Mouse (Mus musculus): ENCODE measurements around the gene Ttc7b.

Gene Ttc7b

DNA sequence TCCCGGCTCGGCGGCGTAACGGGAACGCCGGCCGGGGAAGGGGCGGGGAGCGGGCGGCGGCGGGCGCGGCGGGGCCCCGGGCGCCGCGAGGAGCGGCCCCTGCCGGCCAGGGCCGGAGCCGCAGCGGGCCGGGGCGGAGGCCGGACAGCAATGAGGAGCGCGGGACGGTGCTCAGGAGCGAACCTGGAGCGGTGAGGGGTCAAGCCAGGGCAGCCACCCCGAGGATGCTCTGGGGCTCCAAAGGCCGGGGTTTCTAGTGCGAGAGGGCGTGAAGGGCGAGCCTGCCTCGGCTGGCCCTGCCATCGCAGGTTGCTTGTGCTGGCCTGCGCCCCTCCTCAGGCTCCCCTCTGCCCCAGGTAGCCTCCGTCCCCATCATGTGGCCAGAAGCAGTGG is at the start of gene Ttc7b:
Ttc7b (minus strand) TSS at position 33 of the 393 bp plus-strand sequence.
- DNase-seq (ENCODE audit: low read depth): peak; percentile 70

DNA sequence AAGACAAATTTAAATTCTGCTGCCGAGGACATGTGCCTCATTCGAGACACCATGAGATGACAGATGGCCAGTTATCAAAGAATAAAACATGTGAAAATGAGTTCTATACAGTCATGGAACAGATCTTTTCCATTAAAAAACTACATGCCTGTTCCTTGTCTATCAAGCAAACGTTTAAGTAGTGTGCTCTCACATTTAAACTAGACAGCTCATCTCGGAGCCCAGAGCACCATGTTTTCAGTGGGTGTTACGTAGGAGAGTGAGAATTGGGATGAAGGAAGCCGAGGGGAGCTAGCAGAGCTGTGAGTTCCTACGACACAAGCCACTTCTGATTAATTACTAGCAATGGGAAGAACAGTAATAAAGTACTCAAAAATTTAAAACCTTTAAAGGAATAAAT is 48.2 kb upstream of the Ttc7b start:
- DNase-seq (ENCODE audit: low read depth): no peak

DNA sequence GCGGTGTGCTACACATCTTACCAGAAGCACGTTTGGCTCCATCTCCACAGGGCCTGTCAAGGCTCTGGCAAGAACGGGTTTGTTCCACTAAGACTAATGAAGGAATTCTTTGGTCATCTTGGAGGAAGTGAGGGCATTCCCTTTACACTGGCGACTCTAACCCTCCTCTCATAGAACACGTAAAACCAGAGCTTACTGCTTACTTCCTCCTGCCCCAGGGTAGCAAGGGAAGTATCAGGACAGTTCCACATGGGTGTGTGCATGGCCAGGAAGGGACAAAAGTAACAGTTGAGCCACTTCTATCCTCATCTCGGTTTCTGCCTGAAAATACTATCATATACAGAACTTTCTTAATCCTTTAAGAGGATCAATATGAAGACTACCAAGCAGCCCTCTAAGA is 47.5 kb upstream of the Ttc7b start:
- no peak for DNase-seq (ENCODE audit: low read depth)

DNA sequence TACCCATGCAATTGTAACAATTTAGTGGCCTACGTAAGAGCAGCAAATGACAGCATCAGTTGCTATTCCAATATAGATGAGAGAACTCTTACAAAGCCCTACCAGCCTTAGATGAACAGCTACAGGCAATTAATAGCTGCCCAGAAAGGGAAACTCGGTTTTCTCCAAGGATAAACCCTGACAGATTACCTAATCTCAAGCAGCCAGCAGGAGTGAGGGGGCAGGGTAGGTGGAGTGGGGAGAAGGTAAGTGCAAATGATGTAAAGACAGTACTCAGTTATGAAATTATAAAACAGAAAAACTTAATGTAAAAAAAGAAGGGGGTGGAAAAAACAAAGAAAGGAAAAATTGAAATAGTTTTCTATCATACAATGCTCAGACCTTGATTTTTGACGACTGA is 47.0 kb upstream of the Ttc7b start:
- DNase-seq (ENCODE audit: low read depth): no peak

DNA sequence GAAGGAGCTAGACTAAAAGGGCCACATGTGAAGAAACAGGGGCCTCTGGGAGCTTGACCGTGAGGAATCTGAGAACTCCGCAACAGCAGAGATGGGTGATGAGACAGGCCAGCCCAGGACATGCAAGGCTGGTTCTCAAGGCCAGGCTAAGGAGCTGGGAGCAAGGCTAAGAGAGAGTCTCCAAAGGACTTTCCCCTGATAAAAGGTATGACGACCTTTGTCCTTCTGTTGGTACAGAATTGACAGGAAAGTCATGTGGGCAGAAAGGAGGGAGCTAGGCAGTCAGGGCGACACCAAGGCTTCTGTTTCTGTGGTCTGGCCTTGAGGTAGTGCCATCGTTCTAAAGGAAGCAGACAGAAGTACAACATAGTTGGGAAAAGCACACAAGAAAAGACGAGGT is 33.0 kb upstream of the Ttc7b start:
- DNase-seq (ENCODE audit: low read depth): no peak

DNA sequence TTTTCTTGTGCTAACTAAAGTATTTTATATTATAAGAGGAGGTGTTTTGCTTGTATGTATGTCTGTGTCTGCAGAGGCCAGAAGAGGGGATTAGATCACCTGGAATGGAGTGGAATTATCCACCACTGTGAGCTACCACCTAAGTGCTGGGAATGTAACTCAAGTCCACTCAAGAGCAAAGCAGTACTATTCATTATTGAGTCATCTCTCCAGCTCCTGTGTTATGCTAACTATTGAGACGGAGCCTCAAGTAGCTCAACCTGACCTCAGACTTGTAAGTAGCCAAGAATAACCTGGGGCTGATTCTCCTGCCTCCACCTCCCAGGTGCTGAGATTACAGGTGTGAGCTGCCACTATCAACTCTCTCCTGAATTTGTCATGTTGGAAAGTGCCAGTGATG is 31.3 kb upstream of the Ttc7b start:
- no peak for DNase-seq (ENCODE audit: low read depth)

DNA sequence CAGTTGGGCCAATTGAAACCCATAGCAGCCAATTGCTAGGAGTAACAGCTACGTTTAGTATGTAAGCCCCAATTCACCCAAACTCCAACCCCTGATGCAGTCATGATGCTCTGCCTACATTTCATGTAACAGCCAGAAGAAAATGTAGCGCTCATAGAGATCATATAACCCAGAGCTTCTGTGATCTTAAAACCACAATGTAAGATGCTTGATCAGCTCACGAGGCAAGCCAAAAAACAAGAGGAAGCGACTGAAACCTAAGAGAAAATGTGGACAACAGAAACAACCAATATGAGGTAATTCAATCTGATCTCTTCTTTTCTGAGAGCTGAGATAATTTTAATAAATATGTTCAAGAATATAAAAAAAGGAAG is 23.6 kb upstream of the Ttc7b start:
- DNase-seq (ENCODE audit: low read depth): peak; percentile 75

DNA sequence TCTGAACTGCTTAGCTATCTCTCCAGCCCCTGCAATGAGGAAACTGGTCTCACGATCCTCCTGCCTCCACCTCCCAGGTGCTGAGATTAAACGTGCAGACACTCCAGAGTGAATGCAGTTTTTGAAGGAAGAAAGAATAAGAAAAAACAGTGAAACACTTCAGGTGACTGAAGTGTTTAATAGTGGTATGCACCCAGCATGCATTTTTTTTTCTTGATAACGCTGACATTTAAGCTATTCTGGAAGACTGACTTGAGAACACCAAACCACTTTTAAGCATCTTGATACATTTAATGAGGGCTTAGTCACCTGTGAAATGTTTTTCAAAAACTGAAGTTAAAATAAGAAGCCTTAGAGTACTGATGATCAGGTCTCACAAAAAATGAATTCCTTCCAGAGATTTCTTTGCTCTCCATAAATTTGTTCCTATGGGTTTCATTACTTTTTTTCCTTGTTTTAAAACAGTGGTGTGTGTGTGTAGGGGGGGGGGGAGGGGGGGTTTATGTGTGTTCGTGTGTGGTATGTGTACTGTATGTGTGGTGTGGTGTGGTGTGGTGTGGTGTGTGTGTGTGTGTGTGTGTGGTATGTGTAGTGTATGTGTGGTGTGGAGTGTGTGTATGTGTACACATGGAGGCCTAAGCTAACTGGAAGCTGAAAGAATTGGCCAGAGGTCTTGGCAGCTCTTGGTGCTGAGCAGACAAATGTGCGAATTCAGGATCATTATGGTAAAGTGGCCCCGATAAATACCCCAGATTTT is 23.0 kb upstream of the Ttc7b start:
- DNase-seq (ENCODE audit: low read depth): no peak

DNA sequence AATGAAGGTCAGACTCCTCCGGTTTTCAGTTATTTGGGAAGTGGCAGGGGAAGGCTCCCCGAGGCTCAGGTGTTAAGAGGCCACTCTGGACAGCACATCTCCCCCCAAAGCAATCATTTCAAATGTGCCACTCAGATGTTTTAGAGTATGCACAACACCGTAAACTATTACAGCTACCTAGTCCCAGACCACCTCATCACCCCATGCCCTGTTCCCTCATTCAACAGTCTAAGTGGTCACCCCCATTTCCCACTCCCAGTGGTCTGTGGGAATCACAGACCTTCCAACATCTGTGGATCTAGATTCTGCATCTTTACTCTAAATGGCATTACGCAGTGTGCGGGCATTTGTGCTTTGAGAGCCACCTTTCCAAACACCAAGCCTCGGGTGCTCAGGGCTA is 21.9 kb upstream of the Ttc7b start:
- DNase-seq (ENCODE audit: low read depth): no peak

DNA sequence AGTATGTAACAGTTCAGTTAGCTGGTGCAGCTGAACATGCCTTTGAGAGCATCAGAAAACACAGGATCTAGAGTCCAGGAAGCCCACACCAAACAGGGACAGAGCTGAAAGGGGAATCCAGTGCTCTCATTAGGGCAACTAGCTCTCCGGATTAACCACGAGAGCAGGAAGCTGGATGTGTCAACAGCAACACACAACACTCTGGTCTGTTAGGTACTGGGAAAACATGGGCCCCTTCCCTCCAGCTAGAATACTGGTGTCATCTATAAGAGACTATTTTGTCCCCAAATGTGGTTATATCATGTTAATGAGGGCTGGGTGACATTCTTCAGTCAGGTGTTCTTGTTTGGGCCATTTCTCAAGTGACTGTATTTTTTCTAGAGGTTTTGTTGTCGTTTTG is 21.4 kb upstream of the Ttc7b start:
- no peak for DNase-seq (ENCODE audit: low read depth)

DNA sequence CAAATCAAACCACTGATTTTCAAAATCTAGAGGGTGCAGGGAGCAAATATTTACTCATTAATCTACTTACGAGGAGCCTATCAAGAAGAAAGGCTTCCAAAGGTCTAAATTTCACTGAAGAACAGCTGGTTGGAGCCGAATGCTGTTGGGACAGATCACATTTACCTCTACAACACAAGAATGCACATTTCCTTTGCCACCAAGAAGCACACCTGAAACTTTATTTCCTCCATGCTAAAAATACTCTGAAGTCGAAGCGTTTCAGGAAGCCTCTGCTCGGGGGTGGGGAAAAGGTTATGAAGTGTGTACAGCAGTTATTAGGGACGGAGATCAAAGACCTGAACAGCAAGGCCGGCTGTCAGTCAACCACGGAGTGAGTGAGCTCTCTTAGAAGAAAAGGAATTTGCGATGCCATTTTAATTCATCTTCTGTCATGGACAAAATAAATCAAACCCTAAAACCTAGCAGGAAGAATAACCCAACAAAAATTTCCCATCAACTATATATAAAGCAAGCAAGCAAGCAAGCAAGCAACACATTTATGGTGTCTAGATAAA is 18.6 kb upstream of the Ttc7b start:
- peak; percentile 36 for DNase-seq (ENCODE audit: low read depth)

DNA sequence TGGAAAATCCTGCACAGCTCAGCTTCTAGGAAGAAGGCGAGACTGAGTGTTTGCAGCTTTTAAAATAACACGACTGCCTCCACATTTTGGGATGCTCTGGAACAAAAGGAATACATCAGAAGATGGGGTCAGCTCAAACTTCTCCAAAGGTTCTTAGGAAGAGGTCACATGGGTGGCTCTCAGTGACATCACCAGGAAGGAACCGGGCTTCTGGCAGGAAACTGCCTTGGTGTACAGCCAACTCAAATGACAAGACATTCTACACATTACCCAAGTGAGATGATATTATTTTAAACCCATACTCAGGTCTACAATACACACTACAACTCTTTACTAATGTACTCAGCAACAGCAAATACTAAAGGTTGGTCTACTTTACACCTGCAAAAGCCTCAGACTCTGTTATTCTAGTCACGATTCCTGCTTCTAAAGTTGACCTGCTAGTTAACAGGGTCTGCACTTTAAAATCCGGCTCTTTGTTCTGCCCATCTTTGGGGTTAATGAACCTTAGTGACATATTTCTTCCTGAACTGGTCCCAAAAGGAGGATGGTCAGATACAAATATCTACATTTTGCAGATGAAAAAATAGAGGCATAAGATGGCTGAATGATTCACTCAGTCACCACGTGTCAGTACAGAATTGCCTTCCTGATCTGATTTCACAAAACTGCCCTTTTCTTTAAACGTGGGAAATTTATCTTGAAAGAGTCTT is 18.0 kb upstream of the Ttc7b start:
- no peak for DNase-seq (ENCODE audit: low read depth)

DNA sequence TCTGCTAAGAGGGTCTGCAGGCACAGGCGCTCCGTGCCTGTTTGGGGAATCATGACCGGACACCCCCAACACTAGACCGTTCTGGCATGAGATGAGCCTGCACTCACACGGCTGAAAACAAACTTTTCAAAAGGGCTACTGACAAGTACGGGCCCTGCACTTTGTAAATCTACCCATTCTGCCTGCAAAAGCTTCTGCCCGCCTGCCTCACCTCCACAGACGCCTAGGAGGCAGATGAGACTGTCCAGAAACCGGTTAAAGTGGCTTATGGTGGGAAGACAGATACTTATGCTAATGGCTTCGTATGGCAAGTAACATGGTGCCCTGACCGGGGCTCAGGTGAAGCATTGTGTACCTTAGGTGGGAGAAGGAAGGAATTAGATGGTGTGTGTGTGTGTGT is 16.5 kb upstream of the Ttc7b start:
- DNase-seq (ENCODE audit: low read depth): no peak

DNA sequence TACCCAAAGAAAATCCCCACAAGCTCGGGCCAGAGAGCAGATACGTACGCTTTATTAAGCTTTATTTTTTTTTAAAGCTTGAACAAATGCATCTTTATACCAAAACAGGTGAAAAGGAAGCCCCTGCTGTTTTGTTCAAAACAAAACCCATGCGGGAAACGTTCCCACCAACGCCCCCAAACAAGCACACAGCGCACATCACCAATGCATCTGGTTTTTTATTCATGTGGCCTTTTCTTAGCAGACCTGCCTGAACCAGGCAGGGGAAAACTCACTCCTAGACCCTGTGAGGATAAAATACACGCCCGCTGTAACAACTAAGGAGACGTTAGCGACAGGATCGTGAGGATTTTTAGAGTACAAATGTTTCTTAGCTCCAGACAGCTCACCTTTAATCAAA is 14.4 kb upstream of the Ttc7b start:
- DNase-seq (ENCODE audit: low read depth): no peak

DNA sequence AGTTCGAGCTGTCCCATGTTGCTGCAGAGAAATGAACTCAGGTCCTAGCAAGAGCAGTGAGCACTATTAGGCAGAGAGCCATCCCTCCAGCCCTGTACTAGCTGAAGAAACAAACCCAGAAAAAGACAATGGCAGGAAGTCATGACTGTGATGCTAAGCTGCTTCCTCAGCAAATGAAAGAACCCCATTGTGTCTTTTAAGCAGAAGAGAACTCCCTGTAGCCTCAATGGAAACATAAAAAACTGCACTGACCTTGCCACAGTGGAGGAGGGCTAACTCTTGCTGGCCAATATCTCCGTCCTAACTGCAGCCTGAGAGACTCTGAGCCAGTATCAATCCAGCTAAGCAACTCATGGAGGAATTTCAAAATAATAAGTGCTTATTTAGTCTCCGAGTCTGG is 13.4 kb upstream of the Ttc7b start:
- DNase-seq (ENCODE audit: low read depth): no peak

DNA sequence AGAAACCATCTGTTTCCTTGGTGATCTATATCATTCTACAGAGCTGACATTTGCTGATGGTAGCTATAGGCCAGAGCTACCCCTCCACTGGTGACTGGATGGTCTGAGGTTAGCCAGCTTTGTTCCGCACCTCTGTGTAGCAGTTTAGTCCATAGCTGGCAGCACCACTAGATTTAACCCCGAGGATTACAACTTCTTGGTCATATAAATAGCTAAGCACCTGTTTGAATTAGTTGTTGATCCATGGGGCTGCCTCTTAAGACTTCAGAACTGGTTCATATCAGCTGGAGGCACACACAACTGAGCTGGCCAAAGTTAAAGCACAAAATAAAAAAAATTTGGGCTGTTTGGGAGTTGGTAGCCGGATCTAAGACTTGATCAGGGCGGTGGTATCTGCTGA is 12.6 kb upstream of the Ttc7b start:
- DNase-seq (ENCODE audit: low read depth): no peak

DNA sequence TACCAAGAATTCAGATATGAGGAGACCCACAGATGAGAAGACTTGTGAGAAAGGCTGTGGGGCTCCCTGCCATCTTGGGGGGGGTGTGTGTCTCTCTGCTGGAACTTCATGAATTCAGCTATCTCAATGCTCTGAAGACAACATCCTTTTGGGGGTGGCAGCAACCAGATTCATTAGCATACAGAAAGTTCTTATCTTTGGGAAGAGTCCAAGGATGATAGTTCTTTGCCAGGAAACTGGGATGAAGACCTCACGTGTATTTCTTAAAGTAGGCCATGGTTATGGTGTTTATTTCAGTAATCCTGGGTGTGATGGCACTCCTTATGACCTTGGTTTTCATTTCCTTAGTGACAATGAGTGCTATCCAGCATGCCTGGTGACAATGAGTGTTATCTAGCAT is 11.1 kb upstream of the Ttc7b start:
- DNase-seq (ENCODE audit: low read depth): no peak

DNA sequence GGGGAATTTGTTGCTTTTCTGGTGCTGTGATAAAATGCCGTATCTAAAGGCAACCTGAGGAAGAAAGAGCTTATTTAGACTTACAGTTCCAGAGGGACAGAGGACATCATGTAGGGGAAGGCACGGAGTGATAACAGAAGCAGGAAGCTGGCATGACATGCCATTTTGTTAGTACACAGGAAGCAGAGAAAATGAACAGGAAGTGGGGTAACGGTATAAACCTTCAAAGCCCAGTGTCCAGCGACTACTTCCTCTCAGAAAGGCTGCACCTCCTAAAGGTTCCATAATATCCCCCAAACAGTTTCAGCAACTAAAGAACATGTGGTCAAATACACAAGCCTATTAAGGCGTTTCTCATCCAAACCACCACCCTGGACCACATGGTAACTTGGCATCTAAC is 10.2 kb upstream of the Ttc7b start:
- peak; percentile 54 for DNase-seq (ENCODE audit: low read depth)

DNA sequence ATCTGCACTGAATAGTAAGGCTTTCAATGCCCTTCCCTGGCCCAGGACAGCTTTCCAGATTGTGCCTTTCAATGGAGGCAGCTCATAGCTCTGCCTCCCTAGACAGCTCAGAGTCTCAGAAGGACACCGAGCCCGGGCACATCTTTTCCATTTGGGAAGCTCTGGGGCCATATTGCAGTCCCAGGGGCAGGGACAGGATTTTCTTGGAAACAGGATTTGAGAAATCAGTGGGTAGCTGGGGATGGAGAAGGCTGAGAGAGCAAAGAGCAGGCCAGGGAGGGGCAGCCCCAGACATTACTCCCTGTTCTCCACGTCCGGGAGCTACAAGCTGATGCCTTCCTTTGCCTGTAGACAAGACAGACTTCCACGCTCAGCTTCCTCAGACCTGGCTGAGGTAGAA is 9.0 kb upstream of the Ttc7b start:
- no peak for DNase-seq (ENCODE audit: low read depth)

DNA sequence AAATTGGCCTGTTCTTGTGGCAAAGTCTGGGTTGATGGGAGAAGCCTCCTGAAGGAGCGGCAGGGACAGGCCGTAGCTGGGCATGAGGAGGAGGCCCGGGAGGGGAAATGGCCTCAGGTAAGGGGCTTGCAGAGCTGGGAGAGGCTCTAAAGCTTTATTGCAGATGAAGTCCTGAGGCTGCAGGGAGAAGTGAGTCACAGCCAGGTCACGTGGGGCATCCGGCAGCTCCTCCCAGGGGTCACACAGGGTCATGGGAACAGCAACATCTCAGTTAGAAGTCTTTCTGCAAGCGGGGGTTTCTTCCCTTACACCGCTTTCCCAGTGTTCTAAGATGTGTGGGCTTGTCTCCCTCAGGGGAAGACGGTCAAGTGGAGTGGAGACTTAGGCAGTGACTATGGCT is 8.5 kb upstream of the Ttc7b start:
- DNase-seq (ENCODE audit: low read depth): no peak

DNA sequence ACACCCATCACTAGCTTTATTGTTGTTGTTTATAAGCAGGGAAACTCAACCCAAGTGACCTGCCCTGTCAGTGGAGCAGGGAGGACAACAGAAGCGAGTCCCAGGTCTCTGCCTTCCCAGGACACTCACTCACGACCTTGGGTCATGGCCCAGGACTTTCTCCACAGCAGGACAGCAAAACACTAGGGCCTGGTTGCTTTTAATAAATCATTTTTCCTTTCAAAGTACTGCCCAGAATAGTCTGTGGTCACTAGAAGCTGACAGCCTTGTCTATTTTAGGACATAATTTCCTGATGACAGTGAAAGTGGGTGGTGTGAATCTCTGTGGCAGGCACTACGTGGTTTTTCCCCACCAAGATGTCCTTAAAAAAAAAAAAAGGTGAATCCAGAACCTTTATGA is 7.6 kb upstream of the Ttc7b start:
- no peak for DNase-seq (ENCODE audit: low read depth)

DNA sequence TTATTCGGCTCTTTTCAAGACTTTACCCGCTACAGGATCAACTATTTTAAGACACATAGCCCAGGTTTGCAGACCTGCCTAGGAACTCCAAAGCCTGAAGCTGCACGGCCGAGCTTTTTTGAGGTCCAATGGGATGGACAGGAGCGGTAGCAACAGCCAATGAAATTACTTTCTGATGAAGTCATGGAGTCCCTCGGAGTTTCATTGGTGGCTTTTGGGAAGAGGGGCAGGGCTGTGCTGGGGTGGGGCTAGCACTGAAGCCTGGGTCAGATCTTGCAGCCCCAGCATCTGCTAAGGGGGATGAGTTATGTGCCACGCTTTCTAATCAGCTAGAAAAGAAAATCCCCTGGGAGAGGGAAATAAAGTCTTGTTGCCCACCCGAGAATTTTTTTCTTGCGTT is 7.1 kb upstream of the Ttc7b start:
- DNase-seq (ENCODE audit: low read depth): no peak

DNA sequence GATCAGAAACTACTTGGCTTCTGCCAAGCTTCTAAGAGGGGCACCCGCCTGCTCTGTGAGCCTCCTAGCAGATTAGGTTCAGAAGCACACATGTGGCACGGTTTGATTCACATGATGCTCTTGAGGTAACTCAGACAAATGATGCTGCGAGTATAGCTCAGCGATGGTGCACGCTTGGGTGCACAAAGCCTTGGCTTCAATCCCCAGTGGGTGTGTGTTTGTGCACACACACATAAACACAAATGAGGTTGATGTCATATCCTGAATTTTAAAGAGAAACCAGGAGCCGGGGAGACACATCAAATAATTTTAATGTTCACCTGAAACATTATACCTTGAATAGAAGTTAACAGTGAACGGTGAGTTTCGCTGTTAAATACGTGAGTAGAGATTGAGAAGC is 6.6 kb upstream of the Ttc7b start:
- DNase-seq (ENCODE audit: low read depth): no peak

DNA sequence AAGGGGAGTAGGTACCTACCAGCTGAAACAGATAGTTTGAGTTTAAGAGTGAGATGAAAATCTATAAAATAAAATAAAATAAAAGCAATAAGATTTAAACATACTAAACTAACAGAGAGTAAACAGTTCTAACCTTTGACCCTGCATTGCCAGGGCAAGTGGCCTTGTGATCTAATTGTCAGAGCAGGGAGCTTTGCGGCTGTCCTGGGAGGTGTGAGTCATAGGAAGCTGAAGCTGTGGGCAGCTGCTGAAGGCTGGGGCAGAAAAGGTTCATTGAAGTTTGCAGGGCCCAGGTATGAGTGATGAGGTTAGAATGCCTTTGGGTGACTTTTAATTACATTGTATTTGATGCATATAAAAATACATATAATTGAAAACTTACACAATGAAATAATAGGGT is 5.3 kb upstream of the Ttc7b start:
- no peak for DNase-seq (ENCODE audit: low read depth)

Measured in naive thymus-derived CD4-positive, alpha-beta T cell, adult 2 months (primary cell).